Comparison of ENCODE assay signal across 21 mouse cellular contexts in the genomic region with DNA sequence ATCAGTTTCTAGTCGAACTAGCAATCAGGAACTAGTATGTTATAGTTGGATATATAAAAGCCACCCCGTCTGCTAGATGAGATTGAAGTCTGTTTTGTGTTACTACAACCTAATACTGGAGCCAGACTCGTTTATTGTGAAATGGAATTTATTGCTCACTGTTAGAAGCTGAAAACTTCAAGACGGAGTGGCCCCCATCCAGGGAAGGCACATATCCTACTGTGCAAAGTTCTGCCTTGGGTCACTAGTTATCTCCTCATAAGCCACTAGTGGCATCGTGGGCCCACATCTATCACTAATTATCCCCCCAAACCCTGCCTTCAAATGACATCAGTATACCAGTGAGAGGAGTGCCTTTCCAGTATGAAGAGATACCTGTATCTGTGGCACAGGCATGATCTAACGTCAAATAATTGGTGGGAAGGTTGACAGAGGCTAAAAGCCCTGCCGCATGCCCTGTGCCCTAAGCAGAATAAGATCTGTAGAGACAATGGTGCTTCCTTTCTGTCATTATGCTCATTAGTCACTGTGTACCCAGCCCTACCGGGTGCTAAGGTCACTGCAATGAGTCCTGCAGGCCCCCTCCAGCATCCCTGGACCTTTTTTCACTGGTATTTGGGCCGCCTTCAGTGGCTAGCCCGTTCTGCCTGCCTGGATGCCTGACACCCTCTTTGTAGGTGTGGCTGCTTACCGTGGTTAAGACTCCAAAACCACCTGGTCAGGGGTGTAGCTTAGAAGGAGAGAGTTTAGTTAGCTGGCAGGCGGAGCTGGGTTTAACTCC.
A peak's percentile ranks its signal among the peaks of the same experiment; 100 is the strongest.
DNase-seq lines count a peak whose midpoint lies in the region; ATAC-seq and TF ChIP-seq lines count a peak whose summit lies in the region.
"Had no signal": no experiment of that assay in that cellular context is flagged by ENCODE, and none has a peak within 500 bp of the region (broad histone marks: within the 10 kb centered on the region; RNA-seq: fewer than 3 reads in every experiment).

No protein-coding gene starts in this region.

- no peak overlapping the region for H3K27ac ChIP-seq in lung, postnatal 0 days (ENCODE audit: low read length)
- no peak overlapping the region for H3K27ac ChIP-seq in thymus, adult 2 months (ENCODE audit: control insufficient read depth, insufficient read depth, low read length)
- H3K27ac ChIP-seq: embryonic facial prominence, embryonic 10.5 days; forebrain, embryonic 12.5 days; heart, adult 2 months; heart, embryonic 15.5 days; hindbrain, embryonic 15.5 days; limb, embryonic 12.5 days; lung, embryonic 15.5 days; macrophage had no signal

- no peaks in the 10 kb centered on the region for H3K36me3 ChIP-seq in lung, postnatal 0 days (ENCODE audit: insufficient read depth, low read length)
- H3K36me3 ChIP-seq in thymus, adult 2 months (ENCODE audit: control insufficient read depth, insufficient read depth, low read length) = peaks cover 49% of the 10 kb centered on the region
- H3K36me3 ChIP-seq: lung, embryonic 15.5 days had no signal

- H3K4me1 ChIP-seq in lung, postnatal 0 days (ENCODE audit: insufficient read depth, low read depth, low read length) = no peaks in the 10 kb centered on the region
- no peaks in the 10 kb centered on the region for H3K4me1 ChIP-seq in lung, adult 2 months (ENCODE audit: control insufficient read depth, insufficient read depth, low read length)
- no peaks in the 10 kb centered on the region for H3K4me1 ChIP-seq in thymus, adult 2 months (replicated peaks; ENCODE audit: control insufficient read depth, insufficient read depth, low read length)
- H3K4me1 ChIP-seq: forebrain, embryonic 12.5 days; heart, embryonic 15.5 days; lung, embryonic 15.5 days had no signal

- WGBS in lung, postnatal 0 days = 67% methylated on average over 12 of the region's 12 CpGs
- 68% methylated on average over 12 of the region's 12 CpGs for WGBS in lung, adult 2 months
- 89% methylated on average over 12 of the region's 12 CpGs for WGBS in thymus, adult 2 months

- no peak overlapping the region for H3K4me2 ChIP-seq in lung, postnatal 0 days (replicated peaks; ENCODE audit: low read depth, low read length)
- H3K4me2 ChIP-seq: forebrain, embryonic 12.5 days; heart, embryonic 15.5 days; hindbrain, embryonic 15.5 days; limb, embryonic 12.5 days; lung, embryonic 15.5 days; midbrain, embryonic 11.5 days had no signal

- no peaks in the 10 kb centered on the region for H3K9me3 ChIP-seq in lung, postnatal 0 days (ENCODE audit: low read length)
- H3K9me3 ChIP-seq: embryonic facial prominence, embryonic 10.5 days; forebrain, embryonic 12.5 days; heart, embryonic 15.5 days; hindbrain, embryonic 15.5 days; lung, embryonic 15.5 days had no signal

- no peak for TF ChIP-seq EP300 in lung, postnatal 0 days (IDR thresholded peaks at IDR 0.05)

- no peaks in the 10 kb centered on the region for H3K27me3 ChIP-seq in lung, postnatal 0 days (replicated peaks; ENCODE audit: insufficient read depth, low read length)
- H3K27me3 ChIP-seq in thymus, adult 2 months (ENCODE audit: control insufficient read depth, insufficient read depth, low read length) = no peaks in the 10 kb centered on the region
- H3K27me3 ChIP-seq: forebrain, embryonic 12.5 days; heart, embryonic 15.5 days; hindbrain, embryonic 15.5 days; limb, embryonic 12.5 days; lung, embryonic 15.5 days had no signal

- H3K4me3 ChIP-seq in lung, postnatal 0 days (ENCODE audit: low read depth, low read length) = no peak overlapping the region
- no peak overlapping the region for H3K4me3 ChIP-seq in lung, adult 2 months (replicated peaks; ENCODE audit: extremely low read depth, low read depth, low read length)
- H3K4me3 ChIP-seq in thymus, adult 2 months (ENCODE audit: control insufficient read depth, insufficient read depth, low read length) = no peak overlapping the region
- H3K4me3 ChIP-seq: embryonic facial prominence, embryonic 10.5 days; forebrain, embryonic 12.5 days; heart, adult 2 months; heart, embryonic 15.5 days; hindbrain, embryonic 15.5 days; limb, embryonic 12.5 days; lung, embryonic 15.5 days had no signal

- TF ChIP-seq POLR2A in lung, adult 2 months (IDR thresholded peaks at IDR 0.05; ENCODE audit: borderline replicate concordance, extremely low read depth, low read depth, low read length) = no peak
- no peak for TF ChIP-seq POLR2A in thymus, adult 2 months (IDR thresholded peaks at IDR 0.05; ENCODE audit: control insufficient read depth, extremely low read depth, insufficient read depth, low read length, poor library complexity)

- peak; percentile 17 for DNase-seq in lung, postnatal 0 days (ENCODE audit: low spot score)
- DNase-seq in lung, adult 2 months = no peak
- peak; percentile 33 for DNase-seq in kidney, adult 9 months
- peak; percentile 35 to 61 for DNase-seq in kidney, postnatal 25 days
- no peak for DNase-seq in left cerebral cortex, postnatal 4 days
- DNase-seq in c-Kit-positive CD71-positive TER-119-positive erythroid progenitor cells, embryonic 14.5 days (ENCODE audit: low spot score) = no peak
- DNase-seq in thymus, adult 2 months = no peak
- DNase-seq: cerebellum, adult 2 months; gastrocnemius, postnatal 10 days; heart, adult 2 months; heart, postnatal 4 days; retina, postnatal 1 day; thymus, postnatal 25 days had no signal

- intact Hi-C loops in left cerebral cortex, postnatal 4 days (cut with DNase I) = no loop called here

- ATAC-seq in lung, postnatal 0 days = no peak

- H3K9ac ChIP-seq in lung, postnatal 0 days (replicated peaks; ENCODE audit: low read depth) = no peak overlapping the region
- H3K9ac ChIP-seq: forebrain, embryonic 12.5 days; heart, embryonic 15.5 days; hindbrain, embryonic 15.5 days; limb, embryonic 12.5 days; lung, embryonic 15.5 days had no signal

- no peak for TF ChIP-seq CTCF in lung, postnatal 0 days (IDR thresholded peaks at IDR 0.05)
- no peak for TF ChIP-seq CTCF in lung, adult 2 months (IDR thresholded peaks at IDR 0.05; ENCODE audit: insufficient read depth, low read length)
- no peak for TF ChIP-seq CTCF in thymus, adult 2 months (IDR thresholded peaks at IDR 0.05; ENCODE audit: borderline replicate concordance, control insufficient read depth, extremely low read depth, insufficient read depth, low read length, poor library complexity)

Comparison
In these comparisons a context has a peak if more than half of its experiments do, and no peak if none do; other contexts are left out.
1. DNase-seq: peak in lung, postnatal 0 days (single experiment), kidney, adult 9 months (single experiment) and kidney, postnatal 25 days (2 of 2); none in lung, adult 2 months (single experiment), left cerebral cortex, postnatal 4 days (single experiment), c-Kit-positive CD71-positive TER-119-positive erythroid progenitor cells, embryonic 14.5 days (single experiment) and thymus, adult 2 months (single experiment).